Mouse (Mus musculus) limb, embryonic 14.5 days (tissue): ENCODE measurements at regions not wholly inside any gene's neighbourhood (a gene's known extent, or its start where the extent isn't known, plus 50 kb on each side); places are given as distances from the start of the nearest gene placed in this dataset.
A peak's percentile ranks its signal among the peaks of the same experiment; 100 is the strongest.

Experiments
- ATAC-seq: fragments of 200-750 bp; cut with Nextera tagmentation; 2 replicates; pipeline ENCODE4 v1.8.0; 2017; ENCODE audit warnings: low read depth, moderate number of reproducible peaks, moderate TSS enrichment; ENCODE audit not compliant: low FRiP score
- DNase-seq: peaks from one replicate; pipeline ENCODE4 v3.0.0-alpha.2; 2015; ENCODE audit warnings: low spot score
- H3K27ac ChIP-seq: fragments of 300-500 bp; sonication (generic); replicated peaks from 2 replicates; pipeline ENCODE4 v1.5.1; 2014; ENCODE audit warnings: low read depth, mild to moderate bottlenecking, low read length, moderate library complexity, mixed read lengths
- H3K27me3 ChIP-seq: fragments of 300-500 bp; sonication (generic); 2 replicates; pipeline ENCODE4 v1.6.1; 2014; ENCODE audit warnings: low read length, mixed read lengths; ENCODE audit not compliant: control insufficient read depth, insufficient read depth
- H3K36me3 ChIP-seq: fragments of 300-500 bp; sonication (generic); 2 replicates; pipeline ENCODE4 v1.6.1; 2014; ENCODE audit warnings: mild to moderate bottlenecking, low read length, moderate library complexity, mixed read lengths; ENCODE audit not compliant: control insufficient read depth, insufficient read depth
- H3K4me1 ChIP-seq: fragments of 300-500 bp; sonication (generic); 2 replicates; pipeline ENCODE4 v1.6.1; 2014; ENCODE audit warnings: antibody characterized with exemption, low read length, mixed read lengths; ENCODE audit not compliant: control insufficient read depth, insufficient read depth
- H3K4me2 ChIP-seq: fragments of 300-500 bp; sonication (generic); replicated peaks from 2 replicates; pipeline ENCODE4 v1.6.1; 2014; ENCODE audit warnings: low read depth, mild to moderate bottlenecking, low read length, moderate library complexity; ENCODE audit not compliant: severe bottlenecking
- H3K4me3 ChIP-seq: fragments of 300-500 bp; sonication (generic); replicated peaks from 2 replicates; pipeline ENCODE4 v1.5.1; 2014; ENCODE audit warnings: low read length
- H3K9ac ChIP-seq: fragments of 300-500 bp; sonication (generic); 2 replicates; pipeline ENCODE4 v1.6.1; 2014; ENCODE audit warnings: mild to moderate bottlenecking, low read depth, low read length, moderate library complexity; ENCODE audit not compliant: severe bottlenecking
- H3K9me3 ChIP-seq: fragments of 300-500 bp; sonication (generic); 2 replicates; pipeline ENCODE4 v1.6.1; 2016; ENCODE audit warnings: low read length; ENCODE audit not compliant: control insufficient read depth
- POLR2A ChIP-seq: fragments of 200-500 bp; IDR thresholded peaks from 2 replicates; pipeline ENCODE4 v1.8.0; 2012; ENCODE audit warnings: inconsistent platforms, mild to moderate bottlenecking, moderate library complexity, borderline replicate concordance; ENCODE audit not compliant: insufficient read depth, insufficient read length; ENCODE audit errors: extremely low read depth
- WGBS: fragments of 180-500 bp; shearing (Covaris S2); extraction: QIAGEN DNeasy Blood & Tissue Kit; methylation state at CpG from one replicate; pipeline ENCODE4 v1.1.7; 2014; 5-methylcytosine and 5-hydroxymethylcytosine counted together

- Histone ChIP-seq H3K4me3 (no peak overlapping the region), H3K9ac (no peak overlapping the region), H3K4me2 (no peak overlapping the region), H3K9me3 (no peaks in the 10 kb centered on the region), H3K36me3 (no peaks in the 10 kb centered on the region), H3K27me3 (no peaks in the 10 kb centered on the region), H3K27ac (no peak overlapping the region), H3K4me1 (no peaks in the 10 kb centered on the region)
- no peak for TF ChIP-seq POLR2A
- no peak for DNase-seq
- ATAC-seq: no peak
- 84% methylated on average over 1 of the region's 1 CpGs for WGBS
Observed at GRCm38 (mm10) chr12:26045321-26045720, 369.7 kb downstream of the Rnf144a start.

GRCm38 (mm10) chr12:26012951-26013350, 402.1 kb downstream of the Rnf144a start:
- ATAC-seq: no peak
- Histone ChIP-seq H3K27me3 (no peaks in the 10 kb centered on the region), H3K9ac (no peak overlapping the region), H3K27ac (no peak overlapping the region), H3K4me3 (no peak overlapping the region), H3K36me3 (no peaks in the 10 kb centered on the region), H3K9me3 (no peaks in the 10 kb centered on the region), H3K4me2 (no peak overlapping the region), H3K4me1 (no peaks in the 10 kb centered on the region)
- no peak for DNase-seq
- WGBS: 80% methylated on average over 5 of the region's 5 CpGs
- no peak for TF ChIP-seq POLR2A

GRCm38 (mm10) chr12:25994063-25994462, 421.0 kb downstream of the Rnf144a start:
- no peak for DNase-seq

GRCm38 (mm10) chr12:25991801-25992525, 423.1 kb downstream of the Rnf144a start:
- Histone ChIP-seq H3K4me2 (no peak overlapping the region), H3K4me1 (no peaks in the 10 kb centered on the region), H3K27me3 (no peaks in the 10 kb centered on the region), H3K9ac (no peak overlapping the region), H3K9me3 (no peaks in the 10 kb centered on the region), H3K36me3 (no peaks in the 10 kb centered on the region), H3K27ac (no peak overlapping the region), H3K4me3 (no peak overlapping the region)
- WGBS: 64% methylated on average over 6 of the region's 6 CpGs
- TF ChIP-seq POLR2A: no peak
- DNase-seq (peak; percentile 54), ATAC-seq (no peak)

More at GRCm38 (mm10) chr12:25994063-25994462, 421.0 kb downstream of the Rnf144a start:
- no peak overlapping the region for H3K4me3 ChIP-seq
- no peak overlapping the region for H3K9ac ChIP-seq
- no peak overlapping the region for H3K27ac ChIP-seq
- WGBS: 85% methylated on average over 4 of the region's 4 CpGs
- no peak for TF ChIP-seq POLR2A
- no peaks in the 10 kb centered on the region for H3K27me3 ChIP-seq
- H3K36me3 ChIP-seq: no peaks in the 10 kb centered on the region
- no peaks in the 10 kb centered on the region for H3K4me1 ChIP-seq
- ATAC-seq: no peak
- H3K4me2 ChIP-seq: no peak overlapping the region
- H3K9me3 ChIP-seq: no peaks in the 10 kb centered on the region

GRCm38 (mm10) chr12:25982545-25982944, 432.5 kb downstream of the Rnf144a start:
- Histone ChIP-seq H3K27ac (no peak overlapping the region), H3K4me2 (no peak overlapping the region), H3K36me3 (no peaks in the 10 kb centered on the region), H3K4me3 (no peak overlapping the region), H3K4me1 (peaks cover 6% of the 10 kb centered on the region), H3K9me3 (no peaks in the 10 kb centered on the region), H3K9ac (no peak overlapping the region), H3K27me3 (no peaks in the 10 kb centered on the region)
- TF ChIP-seq POLR2A: no peak
- ATAC-seq: no peak
- no peak for DNase-seq
- WGBS: 84% methylated on average over 4 of the region's 4 CpGs
